Mouse (Mus musculus): ENCODE data around the gene Fam89a.

Fam89a gene

DNA sequence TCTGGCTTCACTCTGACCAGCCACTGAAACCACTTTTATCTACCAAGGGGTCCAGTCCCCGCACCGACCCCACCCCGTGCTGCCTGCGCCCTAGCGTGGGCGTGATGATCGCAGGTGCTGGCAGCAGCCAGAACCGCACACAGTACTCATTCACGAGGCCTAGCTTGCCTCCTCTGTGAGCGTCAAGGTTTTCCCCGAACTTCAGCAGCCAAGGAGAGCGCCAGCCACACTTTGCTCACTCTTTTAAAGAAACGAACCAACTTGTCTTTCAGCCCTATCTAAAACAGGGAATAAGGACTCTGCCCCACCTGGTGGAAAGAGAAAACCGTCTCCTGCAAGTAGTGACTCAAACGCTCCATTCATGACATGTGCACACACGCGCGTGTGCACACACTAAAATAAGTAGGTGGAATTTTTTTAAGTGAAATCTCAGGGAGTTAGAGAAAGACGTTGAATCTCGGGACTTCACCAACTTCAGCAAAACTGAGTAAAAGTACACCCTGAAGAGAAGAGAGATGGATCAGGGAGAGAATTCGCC lies 762 bp upstream of the Fam89a start:
- no peak for DNase-seq

DNA sequence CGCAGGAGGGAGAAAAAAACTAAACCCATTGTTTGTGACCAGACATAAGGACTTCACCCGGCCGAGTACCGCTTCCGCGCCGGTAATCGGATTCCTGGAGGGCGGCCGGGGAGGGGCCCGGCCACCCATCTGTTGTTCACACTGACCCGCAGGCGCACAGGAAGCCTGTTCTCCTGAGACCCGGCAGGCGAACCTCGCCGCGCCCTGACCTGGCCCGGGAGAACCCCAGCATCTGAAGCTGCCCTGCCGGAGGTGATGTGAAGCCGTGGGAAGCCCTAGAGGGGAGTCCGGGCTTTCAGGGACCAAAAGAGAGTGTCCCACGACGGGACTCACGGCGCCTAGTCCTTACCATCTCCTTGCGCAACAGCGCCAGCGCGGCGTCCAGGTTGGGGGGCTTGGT lies 441 bp downstream of the Fam89a start:
- DNase-seq: no peak

DNA sequence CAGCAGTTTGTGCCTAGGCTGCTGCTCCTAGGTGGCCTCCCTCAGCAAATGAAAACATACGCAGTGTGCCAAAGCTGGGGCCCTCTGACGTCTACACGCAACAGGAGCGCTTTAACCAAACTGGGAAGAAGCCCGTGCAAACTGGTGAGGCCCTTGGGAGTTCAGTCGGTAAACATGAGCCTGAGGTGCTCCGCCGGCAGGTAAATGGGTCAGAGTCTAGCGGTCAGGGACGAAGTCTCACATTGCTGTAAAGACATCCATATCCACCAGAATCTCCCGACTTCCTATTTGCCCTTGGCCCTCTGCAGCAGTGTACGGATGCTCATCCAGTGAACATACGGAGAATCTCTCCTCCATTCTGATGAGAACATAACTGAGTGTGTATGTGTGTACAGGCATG lies 5.0 kb downstream of the Fam89a start:
- no peak for DNase-seq

DNA sequence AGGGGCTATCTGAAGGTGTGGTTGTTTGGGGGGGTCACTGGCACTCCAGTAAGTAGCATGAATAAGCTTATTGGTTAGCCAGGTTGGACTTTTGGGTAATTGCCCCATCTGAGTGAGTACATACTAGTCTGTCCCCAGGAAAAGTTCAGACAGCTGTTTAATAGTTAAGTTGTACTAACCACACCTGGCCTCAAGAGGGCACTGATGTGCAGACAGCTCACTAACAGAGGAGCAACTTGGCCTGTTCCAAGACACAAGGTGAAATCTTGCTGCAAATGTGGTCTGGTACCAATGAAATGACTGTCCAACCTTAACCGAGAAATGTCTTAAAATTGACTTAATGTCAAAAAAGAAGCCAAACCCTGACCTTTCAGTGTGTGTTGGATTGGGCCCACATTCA lies 12.4 kb downstream of the Fam89a start:
- peak; percentile 37 for DNase-seq

DNA sequence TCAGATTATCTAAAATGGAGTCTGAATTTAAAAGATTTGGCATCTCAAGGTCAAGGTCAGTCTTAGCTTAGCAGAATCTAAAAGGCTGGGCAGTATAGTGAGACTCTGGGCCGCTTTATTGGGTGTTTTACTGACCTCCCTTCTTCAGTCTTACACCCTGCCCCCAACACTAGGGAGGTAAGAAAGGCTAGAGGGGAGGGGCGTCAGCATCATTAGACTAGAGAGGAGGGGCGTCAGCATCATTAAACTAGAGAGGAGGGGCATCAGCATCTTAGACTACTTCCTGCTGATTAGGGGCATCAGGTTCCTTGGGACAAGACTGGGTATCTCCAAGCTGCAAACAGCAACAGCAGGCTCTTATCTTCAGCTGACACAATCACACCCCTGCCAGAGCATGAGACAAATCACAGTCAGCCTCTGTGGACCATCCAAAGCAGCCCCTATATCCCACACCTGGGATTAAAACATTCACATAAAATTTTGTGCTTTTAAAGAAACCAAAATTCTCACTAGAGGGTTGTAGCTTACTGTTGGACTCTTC lies 16.2 kb downstream of the Fam89a start:
- DNase-seq: no peak

DNA sequence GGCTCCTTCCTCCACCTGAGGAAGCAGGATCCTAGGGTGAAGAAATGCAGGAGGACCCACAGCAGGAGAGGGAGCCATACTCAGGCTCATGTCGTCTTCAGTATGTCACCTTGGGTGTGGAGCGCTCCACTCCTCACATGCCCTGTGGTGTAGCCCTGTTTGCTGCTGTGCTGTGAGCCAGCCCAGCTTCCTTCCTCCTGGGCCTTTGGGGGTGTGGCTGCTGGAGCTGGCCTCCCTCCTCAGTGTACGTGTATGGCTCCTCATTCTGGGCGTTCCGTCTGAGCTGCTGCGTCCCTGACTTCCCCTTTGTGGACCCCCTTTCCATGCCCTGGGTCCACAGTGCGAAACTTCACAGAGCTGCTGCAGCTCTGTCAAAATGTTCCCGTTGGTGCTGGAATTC lies 18.8 kb downstream of the Fam89a start:
- DNase-seq: no peak

DNA sequence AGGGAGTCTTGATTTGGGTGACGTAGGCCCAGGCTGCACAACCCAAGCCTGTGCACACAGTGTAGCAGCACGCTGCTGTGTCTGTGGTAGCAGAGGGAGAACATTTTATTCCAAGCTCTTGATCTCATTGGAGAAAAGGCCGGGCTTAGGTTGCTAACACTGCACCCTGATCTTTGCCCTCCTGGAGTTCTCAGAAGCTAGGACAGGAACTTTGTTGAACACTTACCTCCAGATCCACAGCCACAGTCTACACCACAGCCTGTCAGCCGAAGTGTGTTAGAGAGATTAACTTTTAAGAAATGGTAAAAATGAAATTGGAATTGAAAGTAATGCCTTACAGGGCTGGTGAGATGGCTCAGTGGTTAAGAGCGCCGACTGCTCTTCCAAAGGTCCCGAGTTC lies 27.3 kb downstream of the Fam89a start:
- no peak for DNase-seq

DNA sequence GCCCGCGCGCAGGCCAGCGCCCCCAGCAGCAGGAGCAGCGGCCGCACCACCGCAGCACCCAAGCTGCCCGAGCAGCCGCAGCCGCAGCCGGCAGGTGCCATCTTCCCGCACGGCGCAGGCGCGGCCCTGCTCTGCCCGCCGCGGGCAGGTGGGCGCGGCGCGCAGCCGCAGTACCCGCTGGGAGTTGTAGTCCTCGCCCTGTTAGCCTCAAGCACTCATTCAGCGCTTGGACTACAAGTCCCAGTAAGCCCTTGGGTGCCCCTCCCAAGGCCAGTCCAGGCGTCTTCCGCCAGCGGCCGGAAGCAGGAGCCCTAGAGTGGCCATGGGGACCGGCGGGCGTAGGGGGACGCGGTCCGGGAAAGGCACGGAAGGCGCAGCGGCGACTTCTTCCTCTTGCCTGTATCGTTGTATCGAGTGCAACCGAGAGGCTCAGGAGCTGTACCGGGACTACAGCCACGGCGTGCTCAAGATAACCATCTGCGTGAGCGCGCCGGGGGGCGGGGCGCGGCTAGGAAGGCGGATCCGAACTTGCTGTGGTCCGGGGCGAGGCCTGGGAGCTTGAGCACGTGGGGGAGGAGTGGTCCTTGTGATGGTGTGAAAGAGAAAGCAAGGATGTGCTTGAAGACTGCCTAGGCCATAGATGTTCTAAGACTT lies 29.6 kb downstream of the Fam89a start, which contains the start of the genes Ttc13 and Arv1:
Ttc13 (minus strand) TSS at position 122 of the 654 bp plus-strand sequence.
Arv1 (plus strand) TSS at position 278 of the 654 bp plus-strand sequence.
- DNase-seq: peak; percentile 93

DNA sequence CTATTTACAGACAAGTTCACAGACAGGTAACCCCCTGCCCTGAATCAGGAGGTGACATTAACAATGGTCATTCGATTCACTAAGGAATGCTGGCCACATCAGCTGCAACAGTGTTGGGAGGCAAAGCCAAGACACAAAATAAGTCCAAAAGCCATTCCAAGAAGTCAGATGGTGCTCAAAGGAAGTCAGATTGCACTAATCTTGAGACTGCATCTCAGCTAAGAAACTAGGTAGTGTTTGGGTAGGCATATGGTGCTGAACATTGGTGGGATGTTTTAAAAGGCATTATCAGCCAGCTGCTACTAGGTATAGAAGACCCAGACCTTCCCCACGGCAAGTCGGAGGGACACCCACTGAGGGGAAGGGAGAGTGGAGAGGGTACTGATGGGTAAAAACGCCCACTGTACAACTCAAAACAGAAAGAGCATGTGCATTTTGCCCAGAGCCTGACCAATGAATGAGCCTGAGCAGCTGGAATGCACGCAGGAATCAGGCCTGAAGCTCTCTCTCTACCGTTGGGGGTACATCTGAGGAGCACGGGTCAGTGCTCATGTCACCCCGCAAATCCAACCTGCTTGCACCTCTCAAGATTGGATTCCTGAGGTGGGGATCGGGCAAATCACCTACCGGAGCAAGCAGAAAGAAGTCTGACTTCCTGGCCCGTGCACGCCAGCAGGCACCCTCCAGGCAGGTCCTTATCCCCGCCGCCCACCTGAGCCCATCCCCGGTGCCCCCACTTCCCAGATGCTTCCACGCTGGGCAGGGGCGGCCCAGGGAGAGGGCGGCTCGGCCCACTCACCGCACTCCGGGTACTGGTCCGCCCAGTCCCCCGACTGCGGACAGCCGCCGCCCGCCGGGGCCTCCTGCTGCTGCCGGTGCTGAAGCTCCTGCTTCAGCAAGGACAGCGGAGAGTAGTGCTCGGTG lies 30.4 kb downstream of the Fam89a start:
- DNase-seq: peak; percentile 13

DNA sequence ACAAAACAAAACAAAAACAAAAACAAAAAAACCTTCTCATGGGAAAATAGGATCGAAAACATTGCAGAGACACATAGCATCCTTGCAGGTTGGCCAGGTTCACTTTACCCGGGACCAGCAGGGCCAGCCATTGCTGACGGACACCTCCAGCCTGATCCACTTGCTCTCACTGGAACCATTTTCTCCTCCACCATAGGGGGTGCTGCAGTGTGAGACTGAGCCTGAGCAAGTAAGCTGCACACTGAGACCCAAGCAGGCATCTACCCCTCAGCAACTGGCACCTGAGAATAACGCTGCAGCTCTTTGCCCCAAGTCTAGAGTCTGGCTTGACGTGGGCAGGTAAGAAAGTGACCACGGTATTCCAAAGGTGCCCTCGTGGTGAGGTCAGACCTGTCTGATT lies 31.5 kb downstream of the Fam89a start:
- no peak for DNase-seq

DNA sequence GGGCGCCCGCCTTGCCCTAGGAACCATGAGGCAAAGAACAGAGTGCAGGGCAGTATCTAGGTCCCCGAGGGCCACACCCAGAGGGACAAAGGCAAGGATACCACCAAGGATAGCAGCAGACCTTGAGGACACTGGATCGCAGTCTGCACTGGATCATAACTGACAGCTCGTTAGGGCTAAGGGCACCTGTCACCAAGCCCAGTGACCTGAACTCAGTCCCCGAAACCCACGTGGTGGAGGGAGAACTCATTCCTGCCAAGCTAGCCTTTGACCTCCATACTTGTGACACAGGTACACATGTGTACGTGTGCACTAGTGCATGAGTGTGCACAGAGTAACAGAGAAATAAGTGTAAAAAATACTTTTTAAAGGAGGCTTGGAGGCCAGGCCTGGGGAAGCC lies 35.9 kb downstream of the Fam89a start:
- no peak for DNase-seq

DNA sequence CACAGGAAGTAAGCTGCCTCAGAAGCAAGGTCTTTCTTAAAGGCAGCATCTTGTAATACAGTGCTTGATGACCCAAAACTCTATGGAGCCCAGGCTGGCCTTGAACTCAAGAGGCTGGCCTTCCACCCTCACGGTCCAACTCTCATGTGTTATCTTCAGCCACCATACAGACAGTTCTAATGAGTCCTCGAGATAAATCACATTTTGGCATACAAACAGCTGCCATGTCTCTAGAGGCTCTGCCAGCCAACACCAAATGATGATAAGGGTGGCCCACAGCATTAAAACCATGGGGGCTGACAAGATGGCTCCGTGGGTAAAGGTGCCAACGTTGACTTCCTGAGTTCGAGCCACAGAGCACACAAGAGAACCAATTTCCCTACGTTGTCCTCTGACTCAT lies 38.4 kb downstream of the Fam89a start:
- no peak for DNase-seq

DNA sequence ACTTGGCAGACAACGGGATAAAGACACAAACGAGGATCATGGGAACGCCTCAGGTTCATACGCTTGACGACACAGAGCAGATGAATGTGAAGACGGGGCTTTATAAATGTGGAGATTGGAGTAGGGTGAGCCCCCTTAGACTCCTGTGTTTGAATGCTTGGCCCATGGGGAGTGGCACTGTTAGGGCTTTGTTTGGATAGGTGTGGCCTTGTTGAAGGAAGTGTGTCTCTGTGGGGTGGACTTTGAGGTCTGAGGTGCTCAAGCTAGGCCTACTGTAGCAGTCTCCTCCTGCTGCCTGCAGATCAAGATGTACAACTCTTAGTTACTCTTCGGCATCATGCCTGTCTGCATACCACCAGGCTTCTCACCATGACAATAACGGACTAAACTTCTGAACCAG lies 45.8 kb downstream of the Fam89a start:
- DNase-seq: no peak

DNA sequence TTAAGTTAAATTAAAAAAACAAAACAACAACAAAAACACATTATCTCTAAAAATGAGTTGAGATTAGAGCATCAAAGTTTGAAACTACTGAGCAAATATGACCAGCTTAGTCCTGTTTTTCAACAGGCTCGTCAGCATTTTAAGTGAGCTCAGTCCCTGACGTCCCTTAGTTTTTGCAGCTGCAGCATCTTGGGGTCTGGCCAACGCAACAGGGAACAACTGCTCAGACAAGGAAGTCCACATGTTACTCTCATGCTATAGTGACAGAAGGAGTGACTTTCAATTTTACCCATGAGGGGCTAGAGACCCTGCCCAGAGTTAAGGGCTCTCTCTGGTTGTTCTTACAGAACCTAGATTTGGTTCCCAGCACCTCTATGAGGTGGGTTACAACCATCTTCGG lies 47.3 kb downstream of the Fam89a start:
- DNase-seq: no peak

DNA sequence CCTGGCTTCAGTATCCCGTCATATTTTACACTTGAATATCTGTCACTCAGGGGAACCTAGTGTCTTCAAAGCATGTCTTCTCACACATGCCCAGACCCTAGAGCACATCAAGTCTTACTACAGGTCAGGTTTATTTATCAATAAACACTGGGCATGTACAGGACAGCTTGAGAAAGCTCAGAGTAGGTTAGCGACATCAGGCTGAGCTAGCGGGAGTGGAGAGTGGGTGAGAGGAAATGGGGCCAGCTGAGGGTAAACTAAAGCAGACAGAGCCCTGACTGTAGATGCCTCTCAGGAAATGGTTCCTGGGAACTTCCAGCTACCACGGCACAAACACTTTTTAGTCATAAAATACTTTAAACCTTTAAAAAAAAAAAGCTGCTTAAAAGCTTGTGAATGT lies 48.1 kb downstream of the Fam89a start:
- no peak for DNase-seq

DNA sequence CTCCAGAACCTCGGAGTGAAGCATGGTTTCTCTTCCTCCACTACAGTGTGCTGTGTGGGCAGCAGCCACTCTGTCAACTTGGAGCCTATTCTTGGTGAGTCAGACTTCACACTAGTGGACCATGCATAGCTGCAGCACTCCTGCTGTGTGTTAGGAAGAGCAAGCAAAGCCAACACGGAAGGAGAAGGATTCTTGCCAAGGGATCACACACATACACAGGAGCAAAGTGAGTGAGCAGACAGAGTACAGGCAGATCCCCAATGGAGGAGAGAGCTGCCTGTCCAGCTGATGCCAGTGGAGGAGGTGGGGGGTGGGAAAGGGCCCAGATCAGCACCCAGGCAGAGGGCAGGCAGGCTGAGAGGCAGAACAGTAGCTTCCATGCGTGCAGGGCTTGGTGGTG lies 49.4 kb downstream of the Fam89a start:
- no peak for DNase-seq

DNA sequence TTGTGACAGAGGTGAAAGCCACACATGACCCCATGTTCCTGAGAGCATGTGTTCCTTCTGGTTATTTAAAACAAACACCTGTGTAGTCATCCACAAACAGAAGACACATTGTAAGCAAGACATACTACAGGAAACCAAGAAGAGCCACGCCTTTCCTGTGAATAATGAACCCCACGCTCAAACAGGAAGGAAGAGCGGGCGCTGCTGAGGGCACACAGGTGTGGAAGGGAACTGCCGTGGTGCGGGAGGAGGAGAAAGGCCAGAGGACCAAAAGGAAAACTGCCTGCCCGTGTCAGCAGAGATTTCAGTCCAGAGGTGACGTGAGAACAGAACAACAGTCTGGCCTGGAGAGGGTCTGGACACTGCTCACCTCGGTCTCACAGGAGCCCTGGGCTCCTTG lies 50.6 kb downstream of the Fam89a start:
- DNase-seq: no peak

DNA sequence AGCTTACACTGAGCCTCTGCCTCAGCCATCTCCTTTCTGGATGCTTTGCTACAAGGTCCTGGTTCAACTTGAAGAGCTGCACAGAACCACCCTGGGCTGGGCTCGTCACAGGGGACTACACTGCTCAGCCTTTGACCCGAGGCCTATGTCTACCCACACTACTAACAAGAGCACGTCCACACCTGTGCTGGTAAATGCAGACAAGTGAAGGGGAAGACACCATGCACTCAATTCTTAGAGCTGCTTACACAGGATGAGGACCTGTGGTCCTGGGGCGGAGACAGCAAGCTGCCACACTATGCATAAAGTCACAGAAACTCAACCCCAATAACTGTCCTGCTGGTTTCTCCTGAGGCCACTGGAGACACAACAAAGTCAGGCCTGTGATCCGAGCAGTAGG lies 51.4 kb downstream of the Fam89a start:
- no peak for DNase-seq

DNA sequence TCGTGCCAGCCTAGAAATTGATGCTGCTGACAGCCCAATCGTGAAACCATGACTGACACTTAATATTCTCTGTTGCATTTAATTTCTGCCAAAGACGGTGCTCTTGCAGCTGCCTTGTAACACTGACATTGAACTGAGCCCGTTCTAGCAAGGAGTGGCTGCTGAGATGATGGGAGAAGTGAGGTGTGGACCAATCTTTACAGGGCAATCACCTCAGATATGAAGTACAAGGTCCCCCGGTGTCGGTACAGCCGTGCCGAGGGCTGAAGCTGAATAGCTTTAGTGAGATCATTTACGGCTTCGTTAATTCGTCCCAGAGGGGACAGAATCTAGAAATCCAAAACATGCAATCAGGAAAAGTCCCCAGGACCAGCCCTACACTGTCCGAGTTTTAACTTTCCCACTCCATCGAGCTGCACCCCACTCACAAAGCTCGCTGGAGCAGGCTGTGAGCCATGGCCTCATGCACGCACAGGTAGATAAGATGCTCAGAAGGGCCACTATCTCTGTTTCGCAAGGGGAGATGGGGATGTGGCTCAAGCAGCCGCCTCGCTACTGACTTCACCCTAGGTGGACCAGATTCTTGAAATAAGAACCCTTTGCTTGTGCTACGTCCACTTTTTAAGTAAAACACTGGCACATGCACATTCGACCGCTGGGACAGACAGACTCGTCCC lies 56.1 kb downstream of the Fam89a start:
- DNase-seq: no peak

DNA sequence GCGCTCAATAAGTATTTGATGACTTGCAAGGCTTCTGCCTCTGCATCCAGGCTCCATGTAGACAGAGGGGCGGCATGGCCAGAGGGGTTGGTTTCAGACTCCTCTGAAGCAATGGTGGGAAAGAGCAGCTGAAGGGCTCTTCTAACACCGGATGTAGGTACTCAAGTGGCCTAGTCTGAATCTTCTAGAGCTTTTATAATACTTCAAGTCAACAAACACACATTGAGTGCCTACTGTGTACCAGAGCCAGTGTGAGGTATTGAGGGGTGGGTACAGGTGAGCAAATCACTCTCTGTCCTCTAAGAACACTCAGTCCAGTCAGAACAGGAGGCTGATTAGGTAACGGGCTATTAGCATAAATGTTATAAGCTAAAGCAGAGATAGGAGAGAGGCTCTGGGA lies 59.9 kb downstream of the Fam89a start:
- peak; percentile 34 for DNase-seq
